Mouse (Mus musculus) lung, embryonic 15.5 days (tissue): ENCODE data around the gene Nit2. TPM values are rescaled to one million over a fixed set of nuclear protein-coding genes. Genes with fewer than 3 reads are reported as not detected.

ENCODE experiments used
- ATAC-seq: fragments of 200-750 bp; cut with Nextera tagmentation; 2 replicates; pipeline ENCODE4 v1.8.0; 2017; ENCODE audit warnings: moderate number of reproducible peaks, borderline replicate concordance; ENCODE audit not compliant: low FRiP score, low TSS enrichment; ENCODE audit errors: extremely low read depth
- H3K27ac ChIP-seq: fragments of 300-500 bp; sonication (generic); 2 replicates; pipeline ENCODE4 v1.5.1; 2015; ENCODE audit warnings: moderate library complexity, mild to moderate bottlenecking, inconsistent platforms
- H3K27me3 ChIP-seq: fragments of 300-500 bp; sonication (generic); 2 replicates; pipeline ENCODE4 v1.6.1; 2015; ENCODE audit warnings: inconsistent platforms
- H3K36me3 ChIP-seq: fragments of 300-500 bp; sonication (generic); 2 replicates; pipeline ENCODE4 v1.6.1; 2015; ENCODE audit warnings: inconsistent platforms
- H3K4me1 ChIP-seq: fragments of 300-500 bp; sonication (generic); 2 replicates; pipeline ENCODE4 v1.6.1; 2015; ENCODE audit warnings: inconsistent platforms
- H3K4me2 ChIP-seq: fragments of 300-500 bp; sonication (generic); 2 replicates; pipeline ENCODE4 v1.6.1; 2015; ENCODE audit warnings: inconsistent platforms, mild to moderate bottlenecking, moderate library complexity
- H3K4me3 ChIP-seq: fragments of 300-500 bp; sonication (generic); 2 replicates; pipeline ENCODE4 v1.5.1; 2015; ENCODE audit warnings: mild to moderate bottlenecking, inconsistent platforms
- H3K9ac ChIP-seq: fragments of 300-500 bp; sonication (generic); 2 replicates; pipeline ENCODE4 v1.6.1; 2015; ENCODE audit warnings: inconsistent platforms
- H3K9me3 ChIP-seq: fragments of 300-500 bp; sonication (generic); 2 replicates; pipeline ENCODE4 v1.6.1; 2016; ENCODE audit warnings: inconsistent platforms
- WGBS: fragments of 180-500 bp; shearing (Covaris S2); methylation state at CpG from one replicate; pipeline ENCODE4 v1.1.7; 2015; 5-methylcytosine and 5-hydroxymethylcytosine counted together
- polyA plus RNA-seq: library from polyadenylated mRNA; unstranded; fragments of >200 nt; fragmentation: Nextera tagmentation; extraction: Ambion mirVana; gene quantifications from 2 replicates; pipeline ENCODE4 v1.2.1, GENCODE M21; 2015

The Nit2 gene
- polyA plus RNA-seq = 69.9 and 72.4 TPM in 2 replicates

DNA sequence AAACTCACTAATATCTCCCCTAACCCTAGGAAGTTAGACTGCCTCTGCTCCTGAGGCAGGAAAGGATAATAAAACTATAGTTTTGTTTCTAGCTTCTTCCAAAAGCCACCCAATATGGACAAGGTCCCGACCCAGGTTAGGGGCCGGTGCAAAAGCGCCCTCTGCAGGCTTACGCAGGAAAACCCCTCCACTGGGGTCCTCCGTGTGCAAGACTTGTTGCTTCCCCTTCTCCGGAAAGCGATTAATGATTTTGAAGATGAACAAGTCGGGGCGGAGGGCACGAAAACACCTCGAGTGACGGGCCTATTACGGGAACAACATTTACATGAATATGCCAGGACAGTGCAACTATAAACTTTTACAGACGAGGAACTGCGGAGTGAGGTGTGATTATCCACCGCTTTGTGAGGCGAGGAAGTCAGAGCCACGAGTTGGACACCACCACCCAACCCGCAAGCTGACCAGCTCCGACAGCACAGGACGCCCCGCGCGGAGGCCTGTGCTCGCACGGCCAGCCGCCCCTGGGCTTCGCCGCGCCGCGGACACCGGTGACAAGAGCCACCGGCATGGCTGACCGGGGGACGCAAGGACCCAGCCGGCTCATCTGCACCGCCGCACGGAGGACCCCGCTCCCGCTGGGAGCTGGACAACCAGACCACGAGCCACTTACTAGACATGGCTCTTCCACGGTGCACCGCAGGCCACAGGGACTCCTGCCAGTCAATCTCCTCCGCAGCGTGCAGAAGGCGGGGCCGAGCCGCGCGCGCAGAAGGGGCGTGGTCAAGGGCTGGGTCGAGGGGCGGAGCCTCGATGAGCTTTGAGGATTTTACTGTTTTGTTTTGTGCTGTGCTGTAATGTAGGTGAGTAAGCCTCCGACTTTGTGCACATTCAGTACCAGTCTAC is at the start of gene Nit2:
Nit2 (minus strand) TSS at position 731 of the 903 bp plus-strand sequence.
- under 1% methylated on average over 58 of the region's 58 CpGs for WGBS
- Histone ChIP-seq H3K9ac (peak within 1 kb of the TSS; percentile 82), H3K27me3 (no peaks in the 10 kb centered on the region), H3K27ac (peak within 1 kb of the TSS; percentile 91), H3K4me2 (peak within 1 kb of the TSS; percentile 75), H3K36me3 (peaks cover 14% of the 10 kb centered on the region), H3K4me1 (peaks cover 12% of the 10 kb centered on the region; the same call in 1 of the 2 replicates), H3K9me3 (no peaks in the 10 kb centered on the region), H3K4me3 (peak within 1 kb of the TSS; percentile 76)
- peak; percentile 98 for ATAC-seq

DNA sequence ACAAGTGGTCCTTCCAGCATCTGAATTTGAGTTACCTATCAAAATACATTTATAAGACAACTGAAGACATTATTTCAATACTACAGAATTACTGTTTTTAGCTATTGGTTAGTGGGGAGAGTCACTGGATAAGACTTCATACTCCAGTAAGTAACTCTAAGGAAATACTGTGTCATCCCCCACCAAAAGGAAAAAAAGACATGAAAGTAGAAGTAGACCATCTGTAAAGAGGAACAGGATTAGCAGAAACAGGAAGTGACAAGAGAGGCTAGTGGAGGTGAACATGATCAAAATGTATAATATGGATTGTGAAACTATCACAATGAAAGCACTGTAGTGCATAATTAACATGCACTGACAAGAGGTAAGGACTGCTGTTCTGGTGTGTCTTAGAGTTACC is 48.8 kb upstream of the Nit2 start:
- no peak for ATAC-seq
- Histone ChIP-seq H3K9me3 (no peaks in the 10 kb centered on the region), H3K4me3 (no peak overlapping the region), H3K9ac (no peak overlapping the region), H3K27me3 (no peaks in the 10 kb centered on the region), H3K36me3 (peaks cover 20% of the 10 kb centered on the region), H3K4me1 (no peaks in the 10 kb centered on the region), H3K4me2 (no peak overlapping the region), H3K27ac (no peak overlapping the region)

DNA sequence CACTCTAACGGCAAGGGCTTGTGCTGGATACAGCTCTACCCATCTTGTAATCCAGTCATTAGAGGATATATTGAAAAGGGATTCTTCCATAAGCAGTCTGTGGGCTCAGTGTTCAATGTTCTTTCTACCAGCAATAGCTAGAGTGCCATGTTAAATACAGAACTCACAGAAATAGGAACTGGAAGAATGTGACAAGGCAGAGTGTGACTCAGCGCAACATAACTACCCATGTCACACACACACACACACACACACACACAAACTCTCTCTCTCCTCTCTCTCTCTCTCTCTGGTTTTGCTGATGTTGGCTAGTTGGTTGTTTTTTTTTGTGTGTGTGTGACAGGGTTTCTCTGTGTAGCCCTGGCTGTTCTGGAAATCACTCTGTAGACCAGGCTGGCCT is 43.9 kb upstream of the Nit2 start:
- no peaks in the 10 kb centered on the region for H3K9me3 ChIP-seq
- no peaks in the 10 kb centered on the region for H3K27me3 ChIP-seq
- no peak overlapping the region for H3K4me3 ChIP-seq
- H3K36me3 ChIP-seq = peaks cover 33% of the 10 kb centered on the region
- H3K4me1 ChIP-seq = no peaks in the 10 kb centered on the region
- H3K4me2 ChIP-seq = no peak overlapping the region
- no peak for ATAC-seq
- no peak overlapping the region for H3K27ac ChIP-seq
- no peak overlapping the region for H3K9ac ChIP-seq
- WGBS = 91% methylated on average over 2 of the region's 2 CpGs

DNA sequence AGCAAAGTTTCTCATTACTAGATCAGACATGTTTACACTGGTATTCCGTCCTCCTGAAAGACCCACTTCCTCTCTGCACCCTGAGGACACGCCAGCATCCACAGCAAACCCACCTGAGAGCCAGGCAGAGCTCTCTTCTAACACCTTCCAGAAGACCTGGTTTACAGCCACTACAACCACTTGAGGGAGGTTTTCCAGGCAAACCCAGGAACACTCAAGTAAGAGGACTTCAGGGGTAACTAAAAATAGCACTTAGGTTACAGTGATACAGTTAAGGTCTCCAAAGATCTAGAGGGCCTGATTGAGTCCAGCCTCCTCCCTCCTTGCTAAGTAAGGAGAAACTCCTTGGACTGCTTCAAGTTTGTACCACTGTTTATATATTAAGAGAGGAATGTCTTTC is 41.2 kb upstream of the Nit2 start:
- Histone ChIP-seq H3K4me3 (no peak overlapping the region), H3K27me3 (no peaks in the 10 kb centered on the region), H3K9ac (no peak overlapping the region), H3K4me2 (no peak overlapping the region), H3K27ac (no peak overlapping the region), H3K4me1 (no peaks in the 10 kb centered on the region), H3K36me3 (peaks cover 33% of the 10 kb centered on the region), H3K9me3 (no peaks in the 10 kb centered on the region)
- WGBS = 53% methylated on average over 2 of the region's 2 CpGs
- no peak for ATAC-seq

DNA sequence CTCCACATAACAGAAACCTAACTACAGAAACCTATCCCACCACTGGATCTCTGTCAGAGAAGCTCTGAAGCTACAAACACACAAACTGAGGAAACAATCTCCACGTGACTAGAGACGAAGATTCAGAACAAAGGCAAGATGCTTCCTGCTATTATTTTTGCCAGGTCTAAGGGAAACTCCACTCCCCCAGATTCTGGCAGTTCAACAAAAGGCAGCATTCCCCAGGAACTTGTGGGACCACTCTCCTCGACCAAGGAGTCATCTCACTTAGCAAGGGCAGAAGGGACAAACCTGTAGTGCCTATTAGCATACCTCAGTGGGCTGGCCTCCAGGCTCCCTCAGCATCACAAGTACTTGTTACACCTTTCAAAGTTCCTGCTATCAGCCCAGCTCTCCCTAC is 30.1 kb upstream of the Nit2 start:
- Histone ChIP-seq H3K9ac (no peak overlapping the region), H3K36me3 (peaks cover 12% of the 10 kb centered on the region), H3K9me3 (no peaks in the 10 kb centered on the region), H3K4me2 (no peak overlapping the region), H3K27ac (no peak overlapping the region), H3K4me1 (no peaks in the 10 kb centered on the region), H3K4me3 (no peak overlapping the region), H3K27me3 (no peaks in the 10 kb centered on the region)
- WGBS = 50% methylated on average over 3 of the region's 3 CpGs
- ATAC-seq = no peak

DNA sequence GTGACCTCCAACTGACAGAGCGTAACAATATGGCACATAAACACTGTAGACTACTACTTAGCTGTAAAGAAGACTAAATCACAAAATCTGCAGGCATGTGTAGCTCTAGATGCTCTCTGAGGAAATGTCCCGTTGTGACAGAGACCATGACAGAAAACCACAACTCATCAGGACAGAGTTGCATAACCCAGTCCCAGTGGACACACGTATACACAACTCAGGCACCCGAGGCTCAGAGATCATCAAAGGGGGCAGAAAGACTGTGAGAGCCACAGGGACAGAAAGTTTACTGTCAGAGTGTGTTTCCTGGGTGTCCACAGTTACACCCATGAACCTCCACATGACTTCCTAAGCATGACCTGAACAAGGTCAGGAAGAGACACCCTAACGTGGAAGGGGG is 29.4 kb upstream of the Nit2 start:
- WGBS = 81% methylated on average over 5 of the region's 5 CpGs
- Histone ChIP-seq H3K27ac (no peak overlapping the region), H3K9me3 (no peaks in the 10 kb centered on the region), H3K4me2 (no peak overlapping the region), H3K36me3 (peaks cover 19% of the 10 kb centered on the region), H3K4me3 (no peak overlapping the region), H3K9ac (no peak overlapping the region), H3K27me3 (no peaks in the 10 kb centered on the region), H3K4me1 (no peaks in the 10 kb centered on the region)
- ATAC-seq = no peak

DNA sequence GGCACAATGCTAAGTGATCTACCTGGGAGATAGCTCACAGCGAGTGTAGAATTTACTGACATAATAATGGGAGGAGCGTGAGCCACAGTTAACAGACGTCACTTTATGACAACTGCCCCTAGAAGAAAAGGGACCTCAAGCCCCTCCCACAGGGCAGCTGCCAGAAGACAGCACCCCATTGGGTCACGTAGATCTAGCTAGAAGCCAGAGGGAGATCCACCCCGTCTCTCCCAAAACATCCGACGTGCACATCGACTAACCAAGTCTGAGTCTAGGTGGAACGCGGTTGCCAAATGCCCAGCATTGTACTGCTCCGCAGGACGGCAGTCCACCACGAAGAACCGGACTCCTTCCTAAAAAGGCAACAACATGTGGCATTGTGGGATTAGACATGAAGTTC is 24.1 kb upstream of the Nit2 start:
- Histone ChIP-seq H3K9ac (no peak overlapping the region), H3K4me2 (no peak overlapping the region), H3K9me3 (no peaks in the 10 kb centered on the region), H3K27ac (no peak overlapping the region), H3K4me3 (no peak overlapping the region), H3K27me3 (no peaks in the 10 kb centered on the region), H3K36me3 (peaks cover 24% of the 10 kb centered on the region), H3K4me1 (no peaks in the 10 kb centered on the region)
- WGBS = 89% methylated on average over 14 of the region's 14 CpGs
- no peak for ATAC-seq

DNA sequence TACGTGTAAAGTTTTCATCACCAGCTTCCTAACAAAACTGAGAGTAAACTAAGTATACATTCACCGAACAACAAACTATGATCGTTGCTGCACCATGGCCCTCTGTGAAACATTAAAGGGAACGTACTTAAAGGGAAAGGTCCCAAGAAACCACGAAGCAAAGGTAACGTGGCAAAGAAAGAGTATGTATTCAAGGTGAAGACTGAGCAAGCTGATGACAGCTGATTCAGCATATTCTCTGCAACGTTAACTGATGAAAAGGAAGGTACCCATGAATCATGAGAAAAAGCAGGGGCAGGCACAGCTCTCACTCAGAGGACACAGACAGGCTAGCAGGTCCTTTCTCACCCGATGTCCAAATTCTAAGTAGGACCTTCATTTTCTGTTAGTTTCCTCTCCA is 23.2 kb upstream of the Nit2 start:
- ATAC-seq = no peak
- WGBS = 87% methylated on average over 8 of the region's 8 CpGs
- H3K9ac ChIP-seq = no peak overlapping the region

DNA sequence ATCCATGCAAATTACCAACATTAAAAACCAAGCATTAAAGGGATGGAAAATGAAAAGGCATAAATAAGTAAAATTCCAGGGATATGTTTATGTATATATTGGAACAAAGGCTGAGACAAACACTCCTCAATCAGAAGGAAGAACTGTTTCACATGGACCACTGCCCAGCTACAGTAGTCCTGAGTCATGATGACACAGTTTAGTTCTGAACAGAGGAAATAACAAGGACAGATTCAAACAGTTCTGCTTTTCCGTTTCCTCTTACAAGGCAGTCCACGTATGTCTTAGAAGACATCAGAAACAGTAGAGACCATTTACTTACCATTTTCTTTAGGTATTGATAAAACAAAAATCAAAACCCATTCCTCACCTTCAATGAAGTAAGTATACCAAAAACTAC is 22.4 kb upstream of the Nit2 start:
- Histone ChIP-seq H3K9ac (no peak overlapping the region), H3K36me3 (peaks cover 27% of the 10 kb centered on the region), H3K27ac (no peak overlapping the region), H3K4me2 (no peak overlapping the region), H3K4me1 (no peaks in the 10 kb centered on the region), H3K27me3 (no peaks in the 10 kb centered on the region), H3K9me3 (no peaks in the 10 kb centered on the region), H3K4me3 (no peak overlapping the region)
- no peak for ATAC-seq
- WGBS = 79% methylated on average over 2 of the region's 2 CpGs

More for the DNA sequence above, 23.2 kb upstream of the Nit2 start:
- H3K27ac ChIP-seq = no peak overlapping the region
- H3K4me1 ChIP-seq = no peaks in the 10 kb centered on the region
- no peaks in the 10 kb centered on the region for H3K27me3 ChIP-seq
- no peak overlapping the region for H3K4me3 ChIP-seq
- H3K9me3 ChIP-seq = no peaks in the 10 kb centered on the region
- H3K36me3 ChIP-seq = peaks cover 29% of the 10 kb centered on the region
- no peak overlapping the region for H3K4me2 ChIP-seq

DNA sequence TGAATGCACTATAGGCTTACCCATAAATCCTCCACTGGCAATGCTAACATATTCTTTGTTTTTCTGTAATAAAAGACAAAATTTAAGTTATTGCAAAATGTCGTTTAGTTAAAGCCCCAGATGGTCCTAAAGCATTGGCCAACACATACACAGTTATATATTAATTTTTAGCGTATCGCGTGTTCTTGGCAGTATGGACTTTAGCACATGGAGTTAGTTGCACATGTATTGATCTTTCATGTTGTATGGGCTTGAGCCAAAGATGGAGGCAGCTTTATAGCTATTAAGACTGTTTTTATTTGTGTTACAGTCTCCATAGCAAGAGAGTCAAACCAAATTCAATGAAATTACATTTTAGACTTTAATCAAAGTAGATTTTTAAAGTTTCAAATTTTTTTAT is 19.5 kb upstream of the Nit2 start:
- Histone ChIP-seq H3K4me2 (no peak overlapping the region), H3K27ac (no peak overlapping the region), H3K4me1 (no peaks in the 10 kb centered on the region), H3K4me3 (no peak overlapping the region), H3K27me3 (no peaks in the 10 kb centered on the region), H3K36me3 (peaks cover 43% of the 10 kb centered on the region), H3K9me3 (no peaks in the 10 kb centered on the region), H3K9ac (no peak overlapping the region)
- 93% methylated on average over 4 of the region's 4 CpGs for WGBS
- no peak for ATAC-seq

DNA sequence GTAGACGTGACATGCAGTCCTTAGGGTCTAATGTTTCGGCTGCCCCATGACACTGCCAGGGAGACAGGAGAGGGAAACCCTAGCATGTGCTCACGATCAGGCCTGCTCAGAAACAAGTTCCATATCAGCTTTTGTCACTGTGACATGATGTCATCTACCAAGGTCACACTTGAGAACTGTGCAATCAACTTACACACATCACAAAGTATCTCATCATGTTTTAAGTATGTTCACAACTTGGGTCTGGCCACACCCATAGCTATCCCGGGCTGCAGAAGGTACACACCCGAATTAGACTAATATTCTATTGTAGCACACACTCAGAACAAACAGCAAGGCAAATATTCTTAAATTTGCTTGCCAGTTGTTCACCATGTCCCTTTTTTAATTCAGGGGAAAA is 14.9 kb upstream of the Nit2 start:
- no peaks in the 10 kb centered on the region for H3K4me1 ChIP-seq
- no peak overlapping the region for H3K4me2 ChIP-seq
- no peak overlapping the region for H3K4me3 ChIP-seq
- H3K27ac ChIP-seq = no peak overlapping the region
- WGBS = 81% methylated on average over 5 of the region's 5 CpGs
- ATAC-seq = no peak
- no peaks in the 10 kb centered on the region for H3K9me3 ChIP-seq
- H3K9ac ChIP-seq = no peak overlapping the region
- H3K36me3 ChIP-seq = peaks cover 46% of the 10 kb centered on the region
- no peaks in the 10 kb centered on the region for H3K27me3 ChIP-seq

DNA sequence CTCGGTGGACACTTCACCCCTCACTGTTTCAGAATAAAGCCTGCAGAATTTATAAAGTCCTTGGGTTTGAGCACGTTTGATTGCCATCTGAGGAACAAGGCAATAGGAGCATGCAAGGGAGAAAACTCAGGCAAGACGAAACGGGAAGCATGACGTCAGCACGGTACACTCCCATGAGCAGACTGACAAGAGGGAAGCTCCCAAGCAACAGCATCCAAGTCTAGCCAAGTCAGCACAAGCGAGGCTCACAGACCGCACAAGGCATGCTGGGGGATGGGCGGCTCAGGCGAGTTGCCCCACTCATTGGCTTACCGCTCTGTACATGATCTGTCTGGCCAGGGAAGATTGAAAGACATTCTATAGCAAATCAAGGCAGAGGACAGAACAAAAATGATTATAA is 14.0 kb upstream of the Nit2 start:
- H3K4me2 ChIP-seq = no peak overlapping the region
- H3K9ac ChIP-seq = no peak overlapping the region
- H3K9me3 ChIP-seq = no peaks in the 10 kb centered on the region
- no peak for ATAC-seq
- 80% methylated on average over 11 of the region's 11 CpGs for WGBS
- no peak overlapping the region for H3K27ac ChIP-seq
- no peak overlapping the region for H3K4me3 ChIP-seq
- peaks cover 48% of the 10 kb centered on the region for H3K36me3 ChIP-seq
- no peaks in the 10 kb centered on the region for H3K4me1 ChIP-seq
- H3K27me3 ChIP-seq = no peaks in the 10 kb centered on the region
